Mouse (Mus musculus): ENCODE data around the gene Uck2. TPM values are rescaled to one million over a fixed set of nuclear protein-coding genes. Genes with fewer than 3 reads are reported as not detected.

Uck2 gene
- polyA plus RNA-seq, 1 experiment from 2014 or later = 114 TPM

DNA sequence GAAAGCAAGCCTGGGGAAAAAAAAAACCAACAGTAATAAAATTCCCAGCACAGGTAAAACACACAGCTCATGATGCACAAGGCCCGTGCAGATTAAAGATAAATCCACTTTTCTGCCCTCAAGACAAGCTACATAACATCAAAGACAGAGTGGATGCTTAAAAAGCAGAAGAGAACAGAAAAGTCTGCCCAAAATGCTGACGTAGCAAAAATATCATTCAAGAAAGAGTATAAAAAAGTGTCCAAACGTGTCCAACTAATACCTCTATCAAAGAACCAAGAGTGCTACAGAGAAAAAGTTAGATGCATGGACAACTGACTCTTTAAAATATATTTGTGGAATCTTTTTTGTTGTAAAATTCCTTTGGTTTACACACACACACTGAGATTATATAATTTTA lies 69.7 kb downstream of the Uck2 start:
- Histone ChIP-seq H3K4me1 (no peaks in the 10 kb centered on the region), H3K36me3 (no peaks in the 10 kb centered on the region), H3K27me3 (ENCODE audit: insufficient read depth, poor library complexity, severe bottlenecking) (no peaks in the 10 kb centered on the region), H3K4me3 (no peak overlapping the region), H3K27ac (no peak overlapping the region), H3K9me3 (no peaks in the 10 kb centered on the region)
- WGBS = 75% methylated on average over 3 of the region's 3 CpGs
- DNase-seq (ENCODE audit: low spot score) = no peak

DNA sequence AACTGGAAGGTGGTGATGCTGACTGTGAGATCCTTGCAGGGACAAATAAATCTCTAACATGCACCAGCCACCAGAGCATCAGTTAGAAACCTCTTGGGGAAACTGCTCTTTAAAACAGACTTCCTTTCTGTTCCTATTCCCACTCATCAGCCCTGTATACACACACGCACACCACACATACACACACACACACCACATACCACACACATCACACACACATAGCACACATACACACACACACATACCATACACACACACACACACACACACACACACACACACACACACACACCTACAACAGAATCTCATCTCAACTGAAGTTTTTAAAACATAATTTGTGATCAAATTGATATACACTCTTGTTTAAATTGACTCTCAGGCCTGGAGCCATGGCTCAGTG lies 72.4 kb downstream of the Uck2 start:
- Histone ChIP-seq H3K36me3 (no peaks in the 10 kb centered on the region), H3K4me3 (no peak overlapping the region), H3K4me1 (no peaks in the 10 kb centered on the region), H3K27me3 (ENCODE audit: insufficient read depth, poor library complexity, severe bottlenecking) (no peaks in the 10 kb centered on the region), H3K27ac (no peak overlapping the region), H3K9me3 (no peaks in the 10 kb centered on the region)
- no peak for DNase-seq (ENCODE audit: low spot score)
- WGBS = 88% methylated on average over 1 of the region's 1 CpGs

DNA sequence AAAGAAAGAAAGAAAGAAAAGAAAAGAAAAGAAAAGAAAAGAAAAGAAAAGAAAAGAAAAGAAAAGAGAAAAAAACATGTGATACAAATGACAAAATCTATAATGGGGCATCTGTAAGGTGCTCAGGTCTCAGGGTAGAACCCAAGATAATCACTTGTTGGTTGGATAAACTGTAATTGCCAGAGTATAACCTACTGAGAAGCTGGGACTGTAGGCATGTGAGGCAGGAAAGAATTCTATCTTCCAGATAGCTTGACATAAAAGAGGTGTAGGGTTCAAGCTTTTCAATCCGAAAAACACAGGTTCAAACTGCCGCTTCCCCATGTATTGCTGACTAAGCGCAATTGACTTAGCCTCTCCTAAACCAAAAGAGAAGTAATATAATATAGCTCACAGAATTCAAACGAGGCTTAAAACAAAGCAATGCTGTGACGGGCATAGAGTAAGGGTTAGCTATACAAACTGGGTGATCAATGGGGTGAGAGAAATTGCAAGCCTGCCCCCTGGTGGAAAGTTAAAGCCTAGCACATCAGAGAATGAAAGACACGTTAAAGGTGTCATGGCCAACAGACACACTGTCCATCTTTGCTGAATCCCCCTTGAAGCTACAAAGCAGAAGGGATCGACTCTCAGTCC lies 73.0 kb downstream of the Uck2 start:
- Histone ChIP-seq H3K4me3 (no peak overlapping the region), H3K27me3 (ENCODE audit: insufficient read depth, poor library complexity, severe bottlenecking) (no peaks in the 10 kb centered on the region), H3K4me1 (no peaks in the 10 kb centered on the region), H3K27ac (no peak overlapping the region), H3K9me3 (no peaks in the 10 kb centered on the region), H3K36me3 (no peaks in the 10 kb centered on the region)
- 26% methylated on average over 7 of the region's 7 CpGs for WGBS
- no peak for DNase-seq (ENCODE audit: low spot score)

DNA sequence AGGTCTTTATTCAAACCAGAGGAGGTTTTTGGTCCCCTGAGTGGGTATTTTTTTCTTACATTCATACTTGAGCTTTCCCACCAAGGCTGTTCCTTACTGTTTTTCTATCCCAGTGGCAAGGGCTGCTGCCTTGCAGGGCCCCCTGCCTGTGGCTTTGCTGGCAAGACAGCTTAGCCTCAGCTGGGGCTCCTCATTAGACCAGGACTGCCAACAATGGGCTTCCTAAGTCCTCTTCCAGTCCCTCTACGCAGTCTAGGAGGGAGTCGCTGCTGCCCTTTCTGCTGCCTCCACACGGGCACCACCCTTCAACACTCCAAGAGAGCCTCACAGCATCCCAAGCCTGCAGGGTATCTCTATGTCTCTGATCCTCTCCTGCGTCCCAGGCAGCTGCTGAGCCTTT lies 76.3 kb downstream of the Uck2 start:
- H3K27me3 ChIP-seq (ENCODE audit: insufficient read depth, poor library complexity, severe bottlenecking) = no peaks in the 10 kb centered on the region
- H3K9me3 ChIP-seq = no peaks in the 10 kb centered on the region
- no peaks in the 10 kb centered on the region for H3K4me1 ChIP-seq
- no peak overlapping the region for H3K27ac ChIP-seq
- no peak overlapping the region for H3K4me3 ChIP-seq
- 53% methylated on average over 4 of the region's 4 CpGs for WGBS
- no peaks in the 10 kb centered on the region for H3K36me3 ChIP-seq
- DNase-seq (ENCODE audit: low spot score) = no peak

DNA sequence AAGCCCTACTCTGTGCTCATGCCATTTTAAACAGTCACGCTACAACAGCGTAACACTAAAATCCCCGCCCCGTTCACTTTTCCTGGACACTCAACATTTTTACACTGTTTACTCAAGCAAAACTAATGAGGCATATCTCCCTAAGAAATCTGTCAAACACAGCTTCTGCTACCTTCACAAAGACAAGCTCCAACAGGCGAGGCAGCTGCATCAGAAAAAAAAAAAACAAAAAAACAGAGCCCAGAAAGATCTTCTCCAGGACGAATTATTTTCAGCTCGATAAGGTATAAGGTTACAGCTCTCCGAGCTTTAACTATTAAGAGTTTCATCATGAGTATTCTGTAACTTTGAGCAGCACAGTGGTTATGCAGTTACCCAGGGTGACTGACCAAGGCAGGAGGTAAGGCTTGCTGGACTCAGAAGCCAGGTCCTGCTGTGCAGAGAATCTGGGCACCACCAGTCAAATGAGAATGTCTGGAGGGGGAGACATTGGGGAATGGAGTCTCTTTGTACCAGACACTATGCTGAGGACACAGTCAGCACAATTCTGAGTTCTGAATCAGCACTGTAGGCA lies 79.9 kb downstream of the Uck2 start:
- no peak overlapping the region for H3K27ac ChIP-seq
- H3K4me1 ChIP-seq = no peaks in the 10 kb centered on the region
- no peaks in the 10 kb centered on the region for H3K27me3 ChIP-seq (ENCODE audit: insufficient read depth, poor library complexity, severe bottlenecking)
- no peaks in the 10 kb centered on the region for H3K9me3 ChIP-seq
- DNase-seq (ENCODE audit: low spot score) = no peak
- WGBS = 79% methylated on average over 8 of the region's 8 CpGs
- H3K4me3 ChIP-seq = no peak overlapping the region
- H3K36me3 ChIP-seq = no peaks in the 10 kb centered on the region

DNA sequence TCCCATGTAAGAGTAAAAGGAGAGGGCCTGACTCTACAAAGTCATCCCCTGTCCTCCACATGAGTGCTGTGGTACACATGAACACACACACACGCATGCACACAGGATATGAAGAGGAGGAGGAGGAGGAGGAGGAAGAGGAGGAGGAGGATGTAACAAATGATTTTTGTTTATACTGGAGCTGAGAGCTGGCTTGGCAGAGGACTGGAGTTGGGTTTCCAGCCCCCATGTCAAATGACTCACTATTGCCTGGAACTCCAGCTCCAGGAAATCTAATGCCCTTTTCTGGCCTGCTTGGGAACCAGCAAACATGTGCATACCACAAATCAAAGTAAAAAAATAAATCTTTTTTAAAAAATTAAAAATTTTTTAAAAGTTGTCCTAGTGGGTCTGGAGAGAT lies 80.7 kb downstream of the Uck2 start:
- Histone ChIP-seq H3K4me1 (no peaks in the 10 kb centered on the region), H3K27ac (no peak overlapping the region), H3K4me3 (no peak overlapping the region), H3K9me3 (no peaks in the 10 kb centered on the region), H3K27me3 (ENCODE audit: insufficient read depth, poor library complexity, severe bottlenecking) (no peaks in the 10 kb centered on the region), H3K36me3 (no peaks in the 10 kb centered on the region)
- DNase-seq (ENCODE audit: low spot score) = no peak
- WGBS = 87% methylated on average over 1 of the region's 1 CpGs

DNA sequence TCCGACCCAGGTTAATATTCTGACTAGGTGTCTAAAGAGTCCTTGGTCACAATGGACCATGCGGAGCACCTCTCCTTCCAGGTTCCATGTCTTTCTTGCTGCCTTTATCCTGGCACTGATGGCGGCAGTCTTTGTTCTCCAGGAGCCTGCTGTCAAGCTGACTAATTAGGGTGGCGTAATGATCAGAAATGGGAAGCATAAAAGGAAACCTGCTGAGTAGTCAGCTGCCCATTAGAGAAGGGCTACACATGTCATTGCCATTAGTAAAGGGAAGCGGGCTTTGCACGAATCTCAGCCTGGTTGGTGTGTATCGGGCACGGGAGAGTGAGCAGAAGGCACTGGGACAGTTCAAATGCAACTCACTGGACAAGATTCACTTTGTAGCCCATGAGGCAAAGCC lies 90.4 kb downstream of the Uck2 start:
- DNase-seq (ENCODE audit: low spot score) = no peak
- no peaks in the 10 kb centered on the region for H3K27me3 ChIP-seq (ENCODE audit: insufficient read depth, poor library complexity, severe bottlenecking)
- H3K9me3 ChIP-seq = no peaks in the 10 kb centered on the region
- H3K4me3 ChIP-seq = no peak overlapping the region
- H3K36me3 ChIP-seq = no peaks in the 10 kb centered on the region
- H3K27ac ChIP-seq = no peak overlapping the region
- H3K4me1 ChIP-seq = no peaks in the 10 kb centered on the region
- 81% methylated on average over 8 of the region's 8 CpGs for WGBS

DNA sequence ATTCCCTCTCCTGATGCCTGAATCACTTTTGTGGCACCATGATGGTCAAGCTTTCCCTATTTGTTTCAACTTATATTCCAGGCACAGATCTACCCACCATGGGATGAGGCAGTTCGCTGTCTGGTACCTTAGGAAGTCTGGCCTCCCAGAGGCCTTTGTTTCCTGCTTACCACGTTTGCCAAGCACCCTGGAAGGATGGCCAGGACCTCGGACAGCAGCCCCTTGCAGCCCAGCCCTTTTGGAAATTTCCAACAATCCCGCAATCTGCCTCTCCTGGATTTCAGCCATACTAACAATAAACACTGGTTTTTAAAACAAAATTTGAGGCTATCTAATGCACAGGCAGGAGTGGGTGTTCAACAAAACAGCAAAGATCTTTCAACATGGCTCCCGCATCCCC lies 97.3 kb downstream of the Uck2 start:
- WGBS = 37% methylated on average over 5 of the region's 5 CpGs
- DNase-seq (ENCODE audit: low spot score) = no peak
- H3K9me3 ChIP-seq = no peaks in the 10 kb centered on the region
- no peak overlapping the region for H3K27ac ChIP-seq
- no peaks in the 10 kb centered on the region for H3K36me3 ChIP-seq
- H3K27me3 ChIP-seq (ENCODE audit: insufficient read depth, poor library complexity, severe bottlenecking) = no peaks in the 10 kb centered on the region
- H3K4me1 ChIP-seq = no peaks in the 10 kb centered on the region
- no peak overlapping the region for H3K4me3 ChIP-seq

DNA sequence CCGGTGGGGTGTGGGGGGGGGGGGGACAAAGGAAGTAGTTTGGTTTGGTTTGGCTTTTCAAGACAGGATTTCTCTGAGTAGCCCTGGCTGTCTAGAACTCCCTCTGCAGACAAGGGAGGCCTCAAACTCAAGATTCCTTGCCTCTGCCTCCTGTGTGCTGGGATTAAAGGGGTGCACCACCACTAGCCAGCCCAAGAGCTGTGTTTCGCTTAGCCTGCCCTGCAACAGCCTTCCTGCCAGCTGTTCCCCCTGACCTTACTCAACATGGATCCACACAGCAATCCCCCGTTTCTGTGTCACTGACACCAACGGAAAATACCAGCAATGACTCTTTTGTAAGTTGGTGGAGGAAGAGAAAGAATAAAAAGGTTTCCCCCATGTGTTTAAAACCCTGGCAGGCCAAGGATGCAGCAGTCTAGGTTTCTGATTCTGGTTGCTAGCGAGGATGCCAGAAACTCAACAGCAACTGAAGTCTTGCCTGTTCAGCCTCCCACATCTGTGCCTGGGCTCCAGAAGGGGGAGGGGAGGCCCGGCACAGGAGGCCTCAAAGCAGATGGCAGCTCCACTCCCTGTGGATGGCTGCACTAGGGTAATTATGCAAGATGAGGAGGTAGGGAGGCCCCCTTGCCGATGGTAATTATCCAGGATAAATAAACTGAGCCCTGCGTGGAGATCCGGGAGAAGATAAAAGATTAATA lies 103.1 kb downstream of the Uck2 start:
- Histone ChIP-seq H3K4me3 (no peak overlapping the region), H3K36me3 (no peaks in the 10 kb centered on the region), H3K27me3 (ENCODE audit: insufficient read depth, poor library complexity, severe bottlenecking) (no peaks in the 10 kb centered on the region), H3K4me1 (no peaks in the 10 kb centered on the region), H3K9me3 (no peaks in the 10 kb centered on the region), H3K27ac (no peak overlapping the region)
- 28% methylated on average over 9 of the region's 9 CpGs for WGBS
- no peak for DNase-seq (ENCODE audit: low spot score)

Small RNA genes within 50 kb of the gene (microRNA-seq; reads per million reads assigned to microRNA genes)
- gene Mir6347 = not detected

Other genes starting within 250 kb of the Uck2 start
- gene Tmco1, start 23.1 kb upstream of the Uck2 start, polyA plus RNA-seq (2016; fragmentation: Nextera tagmentation; extraction: Ambion mirVana) = 79.1 and 88.0 TPM in 2 replicates
- gene Aldh9a1, start 64.7 kb upstream of the Uck2 start, polyA plus RNA-seq (2016; fragmentation: Nextera tagmentation; extraction: Ambion mirVana) = 44.4 and 59.4 TPM in 2 replicates
- 111 and 149 TPM in 2 replicates for gene Mgst3, start 108.5 kb upstream of the Uck2 start, polyA plus RNA-seq (2016; fragmentation: Nextera tagmentation; extraction: Ambion mirVana)
- 0.19 TPM in 1 of 2 replicates, not detected in the other for gene Lrrc52, start 181.5 kb upstream of the Uck2 start, polyA plus RNA-seq (2016; fragmentation: Nextera tagmentation; extraction: Ambion mirVana)

Data from heart, embryonic 10.5 days (tissue).